Mouse (Mus musculus) ES-E14 (cell line): ENCODE measurements around the gene Fam83d.

Experiments used
- HCFC1 ChIP-seq: IDR thresholded peaks from 2 replicates; pipeline ENCODE4 v1.6.1; 2012; ENCODE audit warnings: low read length, inconsistent platforms, borderline replicate concordance; ENCODE audit not compliant: insufficient read depth
- MAFK ChIP-seq: IDR thresholded peaks from 2 replicates; pipeline ENCODE4 v1.6.1; 2014; ENCODE audit warnings: mild to moderate bottlenecking, low read depth, low read length, inconsistent platforms; ENCODE audit not compliant: insufficient read depth

DNA sequence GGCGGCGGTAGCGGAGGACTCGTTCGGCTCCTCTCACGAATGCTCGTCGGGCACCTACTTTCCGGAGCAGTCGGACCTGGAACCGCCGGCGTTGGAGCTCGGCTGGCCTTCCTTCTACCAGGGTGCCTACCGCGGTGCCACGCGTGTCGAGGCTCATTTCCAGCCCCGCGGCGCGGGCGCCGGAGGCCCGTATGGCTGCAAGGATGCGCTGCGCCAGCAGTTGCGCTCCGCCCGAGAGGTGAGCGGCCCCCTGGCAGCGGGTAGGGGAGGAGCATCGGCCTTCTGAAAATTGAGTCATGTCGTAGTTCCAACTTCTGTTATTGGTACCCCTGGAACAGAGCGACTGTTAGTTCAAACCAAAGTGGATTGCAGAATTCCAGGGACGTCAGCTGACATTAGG is 457 bp downstream of the Fam83d start:
- TF ChIP-seq HCFC1 (no peak), MAFK (no peak)
